Mouse (Mus musculus) left cerebral cortex, postnatal 36 days (tissue): ENCODE measurements around the gene Dgkb. TPM values are rescaled to one million over a fixed set of nuclear protein-coding genes. Genes with fewer than 3 reads are reported as not detected.

Experiments used
- DNase-seq, 2 experiments: peaks; one replicate each; pipeline ENCODE4 v3.0.0; 2021 to 2022; ENCODE audit warnings: low spot score in 2 of 2, mixed read lengths in 1 of 2
- intact Hi-C: fragments of 180-260 bp; cut with DNase I; formaldehyde crosslinking; loops from one replicate; pipeline ENCODE4 v1.15.1; 2025
- total RNA-seq, 2 experiments: library from RNA; stranded (reverse); gene quantifications; 2 replicates each; pipeline ENCODE4 v1.2.3; 2021

Dgkb gene
- total RNA-seq, 2 experiments from 2014 or later = 115 to 139 TPM

GRCm38 (mm10) chr12:38497229-38497628 lies 679.7 kb downstream of the Dgkb start:
- DNase-seq = no peak

GRCm38 (mm10) chr12:38500931-38501330 lies 683.4 kb downstream of the Dgkb start:
- intact Hi-C loops = no loop called here
- DNase-seq = no peak

More at GRCm38 (mm10) chr12:38497229-38497628, 679.7 kb downstream of the Dgkb start:
- intact Hi-C loops = loop anchor here (1.0 kb wide), 1 partner anchor 47 kb away; no protein-coding TSS in a partner anchor

- no peak for DNase-seq
- intact Hi-C loops = no loop called here
These were observed 690.7 kb downstream of the Dgkb start for GRCm38 (mm10) chr12:38508195-38508594.

- DNase-seq = no peak
- intact Hi-C loops = no loop called here
These were observed 727.9 kb downstream of the Dgkb start for GRCm38 (mm10) chr12:38545431-38545830.

GRCm38 (mm10) chr12:38577141-38577540 lies 759.6 kb downstream of the Dgkb start:
- intact Hi-C loops = no loop called here
- no peak for DNase-seq

GRCm38 (mm10) chr12:38579191-38579817 lies 761.8 kb downstream of the Dgkb start:
- intact Hi-C loops = no loop called here

GRCm38 (mm10) chr12:38586368-38586865 lies 768.9 kb downstream of the Dgkb start:
- no peak for DNase-seq
- intact Hi-C loops = no loop called here

More at GRCm38 (mm10) chr12:38579191-38579817, 761.8 kb downstream of the Dgkb start:
- no peak for DNase-seq

- DNase-seq = no peak
- intact Hi-C loops = no loop called here
These were observed 772.4 kb downstream of the Dgkb start for GRCm38 (mm10) chr12:38589951-38590350.

- intact Hi-C loops = no loop called here
These were observed 776.1 kb downstream of the Dgkb start for GRCm38 (mm10) chr12:38593653-38594052.

GRCm38 (mm10) chr12:38594055-38594454 lies 776.5 kb downstream of the Dgkb start:
- no peak for DNase-seq
- intact Hi-C loops = no loop called here

More at GRCm38 (mm10) chr12:38593653-38594052, 776.1 kb downstream of the Dgkb start:
- DNase-seq = no peak

- intact Hi-C loops = loop anchor here (5.0 kb wide), 1 partner anchor 181 kb away; the partner anchor contains the start of gene Etv1
These were observed 779.0 kb downstream of the Dgkb start for GRCm38 (mm10) chr12:38596416-38597062.

GRCm38 (mm10) chr12:38598096-38598495 lies 780.6 kb downstream of the Dgkb start:
- DNase-seq = peak; percentile 19 to 27
- intact Hi-C loops = loop anchor here (5.0 kb wide), 1 partner anchor 179 kb away; the partner anchor contains the start of gene Etv1

More at GRCm38 (mm10) chr12:38596416-38597062, 779.0 kb downstream of the Dgkb start:
- DNase-seq = no peak

GRCm38 (mm10) chr12:38600165-38600845 lies 782.8 kb downstream of the Dgkb start:
- intact Hi-C loops = no loop called here
- DNase-seq = peak; percentile 23

- intact Hi-C loops = no loop called here
- DNase-seq = no peak
These were observed 790.6 kb downstream of the Dgkb start for GRCm38 (mm10) chr12:38608104-38608503.

- no peak for DNase-seq
- intact Hi-C loops = no loop called here
These were observed 850.7 kb downstream of the Dgkb start for GRCm38 (mm10) chr12:38668265-38668664.
